Mouse (Mus musculus) heart, embryonic 16.5 days (tissue): Measurements from ENCODE around the gene Ube2o. TPM values are rescaled to one million over a fixed set of nuclear protein-coding genes. Genes with fewer than 3 reads are reported as not detected.
"Not testable (repeated sequence)": the region's sequence is repeated elsewhere in the genome, so short reads cannot be mapped to it uniquely, and the experiment has no call there.

Experiments used
- ATAC-seq: fragments of 200-750 bp; cut with Nextera tagmentation; replicated peaks from 2 replicates; pipeline ENCODE4 v1.8.0; 2017; ENCODE audit warnings: moderate number of reproducible peaks; ENCODE audit not compliant: insufficient read depth, low FRiP score; ENCODE audit errors: extremely low read depth
- H3K27ac ChIP-seq: fragments of 300-500 bp; sonication (generic); 2 replicates; pipeline ENCODE4 v1.5.1; 2014; ENCODE audit warnings: mild to moderate bottlenecking, low read length, control low read depth, moderate library complexity
- H3K27me3 ChIP-seq: fragments of 300-500 bp; sonication (generic); 2 replicates; pipeline ENCODE4 v1.6.1; 2014; ENCODE audit warnings: low read length, mixed read lengths; ENCODE audit not compliant: control insufficient read depth, insufficient read depth
- H3K36me3 ChIP-seq: fragments of 300-500 bp; sonication (generic); 2 replicates; pipeline ENCODE4 v1.6.1; 2014; ENCODE audit not compliant: control insufficient read depth, insufficient read depth
- H3K4me1 ChIP-seq: fragments of 300-500 bp; sonication (generic); 2 replicates; pipeline ENCODE4 v1.6.1; 2014; ENCODE audit warnings: low read length, mixed read lengths; ENCODE audit not compliant: control insufficient read depth, insufficient read depth
- H3K4me2 ChIP-seq: fragments of 300-500 bp; sonication (generic); 2 replicates; pipeline ENCODE4 v1.6.1; 2014; ENCODE audit warnings: low read depth, mild to moderate bottlenecking, control low read depth, low read length
- H3K4me3 ChIP-seq: fragments of 300-500 bp; sonication (generic); 2 replicates; pipeline ENCODE4 v1.5.1; 2014; ENCODE audit warnings: mild to moderate bottlenecking, control low read depth, low read length
- H3K9ac ChIP-seq: fragments of 300-500 bp; sonication (generic); 2 replicates; pipeline ENCODE4 v1.6.1; 2014; ENCODE audit warnings: low read length, control low read depth
- H3K9me3 ChIP-seq: fragments of 300-500 bp; sonication (generic); replicated peaks from 2 replicates; pipeline ENCODE4 v1.6.1; 2016; ENCODE audit warnings: low read length; ENCODE audit not compliant: control insufficient read depth
- WGBS: fragments of 180-500 bp; shearing (Covaris S2); extraction: QIAGEN DNeasy Blood & Tissue Kit; methylation state at CpG from one replicate; pipeline ENCODE4 v1.1.7; 2014; 5-methylcytosine and 5-hydroxymethylcytosine counted together
- polyA plus RNA-seq: library from polyadenylated mRNA; unstranded; fragments of >200 nt; fragmentation: Nextera tagmentation; extraction: Ambion mirVana; gene quantifications from 2 replicates; pipeline ENCODE4 v1.2.1, GENCODE M21; 2015

Gene Ube2o
- polyA plus RNA-seq, 1 experiment from 2014 or later: 5.5 TPM

DNA sequence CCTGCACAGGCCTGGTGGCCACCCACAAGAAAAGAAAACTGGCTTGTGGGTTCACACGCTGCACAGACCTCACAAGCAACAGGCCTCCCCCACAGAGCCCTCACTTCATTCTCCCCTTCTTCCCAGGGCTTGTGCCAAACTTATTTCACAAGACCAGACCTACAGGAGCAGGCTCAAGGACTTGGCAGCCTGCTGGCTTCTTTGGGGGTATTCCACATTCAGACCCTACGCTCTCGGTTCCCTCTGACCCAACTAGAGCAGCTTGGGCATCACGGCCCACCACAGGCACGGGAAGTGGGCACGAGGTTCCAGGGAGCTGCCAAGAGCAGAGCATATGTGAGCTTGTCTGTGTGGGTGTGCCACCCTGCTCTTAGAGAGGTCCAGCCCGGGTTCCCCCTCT is 36.4 kb upstream of the Ube2o start:
- H3K27ac ChIP-seq: 0 out of 2 replicates have a peak overlapping the region, but pooled peaks have one; percentile 9
- H3K4me2 ChIP-seq: no peak overlapping the region

DNA sequence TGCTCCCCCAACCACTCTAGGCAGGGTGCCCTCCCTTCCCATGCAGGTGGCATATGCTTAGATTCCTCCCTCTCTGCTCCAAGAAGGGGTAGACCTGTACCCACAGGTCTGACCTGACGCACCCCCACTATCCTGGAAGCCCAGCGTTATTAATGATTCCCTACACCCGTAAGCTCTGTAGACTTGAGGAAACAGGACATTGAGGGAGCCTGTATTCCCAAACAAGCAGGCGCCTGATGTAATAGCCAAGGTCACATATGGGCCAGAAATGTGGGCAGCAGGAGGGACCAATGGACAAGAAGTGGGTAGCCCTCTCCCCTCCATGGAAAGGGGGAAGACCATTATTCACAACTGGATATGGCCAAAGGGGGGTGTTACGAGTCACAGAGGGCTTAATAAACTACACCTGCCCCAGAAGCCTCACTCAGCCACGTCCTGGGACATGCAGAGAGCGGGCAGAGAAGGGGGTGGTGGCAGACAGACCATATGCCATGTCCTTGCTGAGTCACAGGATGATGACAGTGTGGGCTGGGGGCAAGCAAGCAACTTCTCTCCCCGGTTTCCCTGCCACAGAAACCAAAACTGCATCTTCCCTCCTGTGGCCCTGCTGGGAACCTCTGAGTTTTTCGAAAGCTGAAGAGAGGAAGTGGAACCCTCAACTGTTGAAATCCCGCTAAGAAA is 35.3 kb upstream of the Ube2o start:
- Histone ChIP-seq H3K27ac (peak overlapping the region; percentile 28), H3K9me3 (no peaks in the 10 kb centered on the region), H3K9ac (no peak overlapping the region), H3K36me3 (no peaks in the 10 kb centered on the region), H3K4me3 (no peak overlapping the region), H3K4me1 (peaks cover 48% of the 10 kb centered on the region), H3K4me2 (peak overlapping the region; percentile 7; the same call in 1 of the 2 replicates), H3K27me3 (no peaks in the 10 kb centered on the region)
- WGBS: 72% methylated on average over 10 of the region's 10 CpGs
- no peak for ATAC-seq

More for the DNA sequence above, 36.4 kb upstream of the Ube2o start:
- Histone ChIP-seq H3K4me3 (no peak overlapping the region), H3K9ac (no peak overlapping the region), H3K4me1 (peaks cover 58% of the 10 kb centered on the region), H3K9me3 (no peaks in the 10 kb centered on the region), H3K27me3 (no peaks in the 10 kb centered on the region), H3K36me3 (no peaks in the 10 kb centered on the region)
- ATAC-seq: no peak
- 80% methylated on average over 7 of the region's 7 CpGs for WGBS

GRCm38 (mm10) chr11:116615735-116616437 is 34.6 kb upstream of the Ube2o start:
- H3K4me1 ChIP-seq: peaks cover 41% of the 10 kb centered on the region
- peak overlapping the region; percentile 50 for H3K27ac ChIP-seq
- H3K9me3 ChIP-seq: no peaks in the 10 kb centered on the region
- no peak overlapping the region for H3K4me3 ChIP-seq
- ATAC-seq: peak; percentile 34
- H3K27me3 ChIP-seq: no peaks in the 10 kb centered on the region
- H3K9ac ChIP-seq: 0 out of 2 replicates have a peak overlapping the region, but pooled peaks have one; percentile 3
- WGBS: 33% methylated on average over 15 of the region's 15 CpGs
- H3K4me2 ChIP-seq: peak overlapping the region; percentile 31
- no peaks in the 10 kb centered on the region for H3K36me3 ChIP-seq

DNA sequence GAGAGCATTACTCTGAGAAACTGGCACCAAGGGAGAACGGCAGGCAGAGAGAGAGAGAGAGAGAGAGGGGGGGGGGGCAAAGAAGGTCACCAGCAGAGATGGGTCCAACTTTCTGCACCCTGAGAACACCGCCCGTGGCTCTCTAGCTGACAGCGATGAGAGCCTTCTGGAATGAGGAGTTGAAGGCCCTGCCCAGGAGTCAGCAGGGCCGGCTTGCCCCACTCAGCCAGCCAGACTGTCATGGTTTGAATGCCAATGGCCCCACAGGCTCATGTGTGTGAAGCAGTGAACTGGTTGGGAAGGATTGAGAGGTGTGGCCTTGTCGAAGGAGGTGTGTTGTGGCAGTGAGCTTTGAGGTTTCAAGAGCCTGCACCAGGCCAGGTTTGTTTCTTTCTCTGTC is 32.0 kb upstream of the Ube2o start:
- Histone ChIP-seq H3K27me3 (no peaks in the 10 kb centered on the region), H3K9ac (no peak overlapping the region), H3K9me3 (no peaks in the 10 kb centered on the region), H3K36me3 (no peaks in the 10 kb centered on the region), H3K4me3 (no peak overlapping the region), H3K4me1 (peaks cover 27% of the 10 kb centered on the region), H3K4me2 (no peak overlapping the region), H3K27ac (no peak overlapping the region)
- WGBS: 76% methylated on average over 6 of the region's 6 CpGs
- ATAC-seq: no peak

DNA sequence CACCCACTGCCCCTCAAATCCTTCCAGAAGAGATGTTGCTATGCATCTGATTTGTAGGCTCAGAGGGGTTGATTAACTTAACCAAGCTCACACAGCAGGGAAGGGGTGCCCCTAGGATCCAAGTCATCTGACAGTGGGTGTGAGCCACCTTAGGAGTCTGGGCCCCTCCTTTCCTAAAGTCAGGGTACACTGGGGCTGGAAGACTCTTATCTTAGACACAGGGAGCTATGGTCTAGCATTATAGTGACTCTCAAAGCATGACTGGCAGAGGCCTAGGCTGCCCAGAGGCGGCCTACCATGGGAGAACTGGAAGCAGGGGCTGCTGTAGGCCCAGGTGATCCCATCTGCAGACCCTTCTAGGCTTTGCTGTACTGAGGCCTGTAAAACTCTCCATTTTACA is 31.3 kb upstream of the Ube2o start:
- Histone ChIP-seq H3K4me2 (no peak overlapping the region), H3K27ac (no peak overlapping the region), H3K27me3 (no peaks in the 10 kb centered on the region), H3K4me1 (peaks cover 26% of the 10 kb centered on the region), H3K9me3 (no peaks in the 10 kb centered on the region), H3K36me3 (no peaks in the 10 kb centered on the region), H3K9ac (no peak overlapping the region), H3K4me3 (no peak overlapping the region)
- 92% methylated on average over 1 of the region's 1 CpGs for WGBS
- no peak for ATAC-seq

GRCm38 (mm10) chr11:116611883-116612282 is 30.6 kb upstream of the Ube2o start:
- Histone ChIP-seq H3K9me3 (no peaks in the 10 kb centered on the region), H3K9ac (no peak overlapping the region), H3K27me3 (no peaks in the 10 kb centered on the region), H3K4me2 (no peak overlapping the region), H3K27ac (no peak overlapping the region), H3K4me3 (no peak overlapping the region), H3K4me1 (peaks cover 24% of the 10 kb centered on the region), H3K36me3 (peaks cover 4% of the 10 kb centered on the region)
- WGBS: 88% methylated on average over 9 of the region's 9 CpGs
- no peak for ATAC-seq

DNA sequence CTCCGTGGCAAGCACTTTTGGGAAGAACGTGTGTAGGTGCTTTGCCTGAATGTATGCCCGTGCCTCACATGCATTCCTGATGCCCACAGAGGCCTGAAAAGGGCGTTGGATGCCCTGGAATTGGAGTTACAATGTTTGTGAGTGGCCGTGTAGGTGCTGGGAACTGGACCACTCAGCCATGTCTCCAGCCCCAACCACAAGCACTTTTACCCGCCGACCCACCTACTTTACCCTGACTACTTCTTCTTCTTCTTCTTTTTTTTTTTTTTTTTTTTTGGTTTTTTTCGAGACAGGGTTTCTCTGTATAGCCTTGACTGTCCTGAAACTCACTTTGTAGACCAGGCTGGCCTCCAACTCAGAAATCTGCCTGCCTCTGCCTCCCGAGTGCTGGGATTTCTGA is 29.9 kb upstream of the Ube2o start:
- 83% methylated on average over 9 of the region's 9 CpGs for WGBS
- H3K9ac ChIP-seq, H3K9me3 ChIP-seq, ATAC-seq, H3K4me2 ChIP-seq, H3K27me3 ChIP-seq, H3K36me3 ChIP-seq, H3K27ac ChIP-seq, H3K4me3 ChIP-seq: not testable (repeated sequence)
- peaks cover 19% of the 10 kb centered on the region; the same call in 1 of the 2 replicates for H3K4me1 ChIP-seq

DNA sequence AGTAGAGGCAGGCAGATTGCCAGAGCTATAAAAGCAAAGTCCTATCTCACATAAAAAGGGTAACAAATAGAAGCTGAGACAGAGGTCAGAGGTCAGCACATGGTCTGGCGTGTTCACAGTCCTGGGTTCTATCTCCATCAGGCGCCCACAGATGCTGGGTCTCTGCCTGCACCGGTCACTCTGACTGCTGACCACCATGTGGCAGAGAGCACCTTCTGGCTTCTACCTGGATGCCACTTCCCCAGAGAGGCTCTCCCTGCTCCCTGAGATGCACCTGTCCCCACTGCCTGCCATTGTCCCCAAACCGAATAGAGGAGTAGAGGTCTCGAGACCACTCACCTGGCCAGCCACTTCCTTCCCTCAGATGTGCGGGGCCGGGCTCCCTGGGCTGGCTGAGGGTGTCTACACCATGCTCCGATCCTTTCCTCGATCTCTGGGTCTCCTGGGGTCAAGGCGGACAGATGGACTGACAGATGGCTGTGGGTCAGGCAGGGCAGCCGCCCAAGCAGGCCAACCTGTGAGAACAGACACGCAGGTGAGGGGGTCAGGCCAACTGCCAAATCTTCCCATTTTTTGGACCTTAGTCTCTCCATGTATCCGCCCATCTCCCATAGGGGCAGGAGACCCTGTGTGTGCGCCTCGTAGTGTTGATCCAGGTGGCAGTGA is 28.9 kb upstream of the Ube2o start:
- Histone ChIP-seq H3K27me3 (no peaks in the 10 kb centered on the region), H3K27ac (no peak overlapping the region), H3K36me3 (peaks cover 5% of the 10 kb centered on the region), H3K9ac (no peak overlapping the region), H3K4me1 (peaks cover 10% of the 10 kb centered on the region; the same call in 1 of the 2 replicates), H3K4me2 (no peak overlapping the region), H3K9me3 (no peaks in the 10 kb centered on the region), H3K4me3 (no peak overlapping the region)
- 83% methylated on average over 15 of the region's 15 CpGs for WGBS
- ATAC-seq: no peak

- Histone ChIP-seq H3K27me3 (no peaks in the 10 kb centered on the region), H3K9me3 (no peaks in the 10 kb centered on the region), H3K4me1 (0 out of 2 replicates have a peak, but pooled peaks cover 3% of the 10 kb centered on the region), H3K4me2 (no peak overlapping the region), H3K36me3 (peaks cover 13% of the 10 kb centered on the region), H3K27ac (no peak overlapping the region), H3K4me3 (no peak overlapping the region), H3K9ac (no peak overlapping the region)
- 84% methylated on average over 3 of the region's 3 CpGs for WGBS
- no peak for ATAC-seq
Measured at GRCm38 (mm10) chr11:116607717-116608116, 26.5 kb upstream of the Ube2o start.
